Comparison of ENCODE assay signal across 14 mouse cellular contexts in genomic region chr2:164882619-164883018, GRCm38 (mm10). TPM values are rescaled to one million over a fixed set of nuclear protein-coding genes. Genes with fewer than 3 reads are reported as not detected.
DNase-seq lines count a peak whose midpoint lies in the region; ATAC-seq and TF ChIP-seq lines count a peak whose summit lies in the region.
"Had no signal": no experiment of that assay in that cellular context is flagged by ENCODE, and none has a peak within 500 bp of the region (broad histone marks: within the 10 kb centered on the region; RNA-seq: fewer than 3 reads in every experiment).

No protein-coding gene starts in this region.

- peaks cover 16% of the 10 kb centered on the region for H3K36me3 ChIP-seq in midbrain, embryonic 11.5 days (ENCODE audit: control insufficient read depth, insufficient read depth, low read length)
- H3K36me3 ChIP-seq in midbrain, postnatal 0 days (ENCODE audit: insufficient read depth, low read length) = peaks cover 43% of the 10 kb centered on the region
- H3K36me3 ChIP-seq in midbrain, embryonic 15.5 days (replicated peaks) = peaks cover 42% of the 10 kb centered on the region

- H3K4me2 ChIP-seq in midbrain, embryonic 11.5 days = no peak overlapping the region
- no peak overlapping the region for H3K4me2 ChIP-seq in midbrain, postnatal 0 days (ENCODE audit: low read depth, low read length, poor library complexity, severe bottlenecking)
- H3K4me2 ChIP-seq in midbrain, embryonic 15.5 days = no peak overlapping the region
- H3K4me2 ChIP-seq: heart, embryonic 15.5 days; liver, embryonic 12.5 days had no signal

- 44% methylated on average over 9 of the region's 9 CpGs for WGBS in midbrain, embryonic 11.5 days
- 34% methylated on average over 9 of the region's 9 CpGs for WGBS in midbrain, postnatal 0 days
- 36% methylated on average over 9 of the region's 9 CpGs for WGBS in midbrain, embryonic 15.5 days

- H3K27ac ChIP-seq in gastrocnemius, adult 2 months = 0 out of 2 replicates have a peak overlapping the region, but pooled peaks have one; percentile 16
- H3K27ac ChIP-seq in midbrain, embryonic 11.5 days (ENCODE audit: low read depth, low read length) = peak overlapping the region; percentile 22
- H3K27ac ChIP-seq in midbrain, postnatal 0 days (ENCODE audit: low read depth, low read length) = no peak overlapping the region
- H3K27ac ChIP-seq in midbrain, embryonic 15.5 days = peak overlapping the region; percentile 27; the same call in 1 of the 2 replicates
- H3K27ac ChIP-seq: heart, embryonic 15.5 days; liver, embryonic 12.5 days had no signal

- H3K9me3 ChIP-seq in midbrain, embryonic 11.5 days (ENCODE audit: control insufficient read depth, low read length) = no peaks in the 10 kb centered on the region
- no peaks in the 10 kb centered on the region for H3K9me3 ChIP-seq in midbrain, postnatal 0 days (ENCODE audit: low read length)
- H3K9me3 ChIP-seq in midbrain, embryonic 15.5 days = no peaks in the 10 kb centered on the region
- H3K9me3 ChIP-seq: heart, embryonic 15.5 days; liver, embryonic 12.5 days had no signal

- H3K9ac ChIP-seq in midbrain, embryonic 11.5 days (ENCODE audit: low read length) = peak overlapping the region; percentile 31; the same call in 1 of the 2 replicates
- no peak overlapping the region for H3K9ac ChIP-seq in midbrain, postnatal 0 days (replicated peaks; ENCODE audit: low read length, poor library complexity, severe bottlenecking)
- no peak overlapping the region for H3K9ac ChIP-seq in midbrain, embryonic 15.5 days
- H3K9ac ChIP-seq: heart, embryonic 15.5 days; liver, embryonic 12.5 days had no signal

- DNase-seq in gastrocnemius, adult 2 months = peak; percentile 15
- no peak for DNase-seq in gastrocnemius, adult 18-20 months (ENCODE audit: low spot score)
- DNase-seq in midbrain, embryonic 11.5 days (ENCODE audit: low spot score, missing footprints) = no peak
- DNase-seq in midbrain, postnatal 0 days (ENCODE audit: low spot score) = no peak
- peak; percentile 50 for DNase-seq in embryo, embryonic 10.5 days (ENCODE audit: low spot score)
- no peak for DNase-seq in adrenal gland, postnatal 14 days
- DNase-seq in adrenal gland, postnatal 10 days = no peak
- DNase-seq: gastrocnemius, postnatal 36 days; lung, postnatal 10 days; thymus, adult 18-20 months had no signal

- H3K4me1 ChIP-seq in midbrain, embryonic 11.5 days (ENCODE audit: control insufficient read depth, insufficient read depth, low read length) = peaks cover 8% of the 10 kb centered on the region; the same call in 1 of the 2 replicates
- H3K4me1 ChIP-seq in midbrain, postnatal 0 days (ENCODE audit: insufficient read depth, low read length) = peaks cover 9% of the 10 kb centered on the region; the same call in 1 of the 2 replicates
- peaks cover 22% of the 10 kb centered on the region for H3K4me1 ChIP-seq in midbrain, embryonic 15.5 days

- no peaks in the 10 kb centered on the region for H3K27me3 ChIP-seq in midbrain, embryonic 11.5 days (ENCODE audit: control insufficient read depth, insufficient read depth, low read length)
- no peaks in the 10 kb centered on the region for H3K27me3 ChIP-seq in midbrain, postnatal 0 days (ENCODE audit: insufficient read depth, low read length)
- H3K27me3 ChIP-seq in midbrain, embryonic 15.5 days (replicated peaks) = no peaks in the 10 kb centered on the region
- H3K27me3 ChIP-seq: heart, embryonic 15.5 days; liver, embryonic 12.5 days had no signal

- ATAC-seq in midbrain, embryonic 11.5 days (ENCODE audit: low FRiP score) = no peak
- no peak for ATAC-seq in midbrain, postnatal 0 days (ENCODE audit: low FRiP score)
- ATAC-seq in midbrain, embryonic 15.5 days (replicated peaks) = no peak
- ATAC-seq: intestine, embryonic 16.5 days; liver, embryonic 12.5 days had no signal

- TF ChIP-seq CTCF in gastrocnemius, adult 2 months (IDR thresholded peaks at IDR 0.05) = no peak
- no peak for TF ChIP-seq CTCF in midbrain, postnatal 0 days (IDR thresholded peaks at IDR 0.05)

- intact Hi-C loops in gastrocnemius, adult 2 months (cut with DNase I) = no loop called here

- no peak overlapping the region for H3K4me3 ChIP-seq in gastrocnemius, adult 2 months
- H3K4me3 ChIP-seq in midbrain, embryonic 11.5 days (ENCODE audit: low read depth, low read length) = no peak overlapping the region
- no peak overlapping the region for H3K4me3 ChIP-seq in midbrain, postnatal 0 days (ENCODE audit: low read depth, low read length)
- H3K4me3 ChIP-seq in midbrain, embryonic 15.5 days = no peak overlapping the region
- H3K4me3 ChIP-seq: heart, embryonic 15.5 days; liver, embryonic 12.5 days had no signal

RNA-seq across cellular contexts. Expression of gene Pcif1, which starts 3.5 kb away (rescaled TPM):
- total RNA-seq in gastrocnemius, adult 2 months (2021) = 10 to 100 TPM; 25.6 TPM
- total RNA-seq in gastrocnemius, adult 18-20 months (2021) = 10 to 100 TPM; 26.3 to 28.6 TPM
- 62.0 and 65.7 TPM in 2 replicates for polyA plus RNA-seq in midbrain, embryonic 11.5 days (2014; fragmentation: Nextera tagmentation; extraction: Ambion mirVana)
- total RNA-seq in midbrain, postnatal 0 days (2014; rRNA removed) = 77.2 and 90.1 TPM in 2 replicates
- 88.9 and 94.6 TPM in 2 replicates for polyA plus RNA-seq in midbrain, postnatal 0 days (2015; fragmentation: Nextera tagmentation; extraction: Ambion mirVana)
- polyA plus RNA-seq in midbrain, embryonic 15.5 days (2015; fragmentation: Nextera tagmentation; extraction: Ambion mirVana) = 85.3 and 93.1 TPM in 2 replicates
- 42.3 and 54.0 TPM in 2 replicates for total RNA-seq in adrenal gland, postnatal 14 days (2021)
- total RNA-seq in adrenal gland, postnatal 10 days (2021) = 10 to 100 TPM; 47.1 to 55.0 TPM

RNA-seq across cellular contexts. Expression of gene Pltp, which starts 25.1 kb away (rescaled TPM):
- total RNA-seq in gastrocnemius, adult 2 months (2021) = 10 to 100 TPM; 11.4 to 20.1 TPM
- total RNA-seq in gastrocnemius, adult 18-20 months (2021) = 10 to 100 TPM; 12.5 to 21.8 TPM
- 91.8 and 97.3 TPM in 2 replicates for polyA plus RNA-seq in midbrain, embryonic 11.5 days (2014; fragmentation: Nextera tagmentation; extraction: Ambion mirVana)
- 55.5 and 59.8 TPM in 2 replicates for total RNA-seq in midbrain, postnatal 0 days (2014; rRNA removed)
- polyA plus RNA-seq in midbrain, postnatal 0 days (2015; fragmentation: Nextera tagmentation; extraction: Ambion mirVana) = 85.5 and 87.7 TPM in 2 replicates
- 105 and 121 TPM in 2 replicates for polyA plus RNA-seq in midbrain, embryonic 15.5 days (2015; fragmentation: Nextera tagmentation; extraction: Ambion mirVana)
- total RNA-seq in adrenal gland, postnatal 14 days (2021) = 35.4 and 36.2 TPM in 2 replicates
- total RNA-seq in adrenal gland, postnatal 10 days (2021) = 10 to 100 TPM; 31.5 to 36.6 TPM

RNA-seq across cellular contexts. Expression of gene Zfp335, which starts 28.9 kb away (rescaled TPM):
- 10 to 100 TPM in 1 of 2 experiments, 1 to 10 TPM in 1; 9.7 to 10.5 TPM for total RNA-seq in gastrocnemius, adult 2 months (2021)
- total RNA-seq in gastrocnemius, adult 18-20 months (2021) = 1 to 10 TPM; 7.4 to 8.4 TPM
- 8.2 and 8.8 TPM in 2 replicates for polyA plus RNA-seq in midbrain, embryonic 11.5 days (2014; fragmentation: Nextera tagmentation; extraction: Ambion mirVana)
- 28.9 and 29.0 TPM in 2 replicates for total RNA-seq in midbrain, postnatal 0 days (2014; rRNA removed)
- polyA plus RNA-seq in midbrain, postnatal 0 days (2015; fragmentation: Nextera tagmentation; extraction: Ambion mirVana) = 11.1 and 11.4 TPM in 2 replicates
- polyA plus RNA-seq in midbrain, embryonic 15.5 days (2015; fragmentation: Nextera tagmentation; extraction: Ambion mirVana) = 17.8 and 18.9 TPM in 2 replicates
- 17.3 and 19.4 TPM in 2 replicates for total RNA-seq in adrenal gland, postnatal 14 days (2021)
- 10 to 100 TPM; 13.4 to 16.2 TPM for total RNA-seq in adrenal gland, postnatal 10 days (2021)

RNA-seq across cellular contexts. Expression of gene Neurl2, which starts 49.4 kb away (rescaled TPM):
- total RNA-seq in gastrocnemius, adult 2 months (2021) = 10 to 100 TPM; 31.1 to 37.0 TPM
- 10 to 100 TPM; 37.2 to 41.0 TPM for total RNA-seq in gastrocnemius, adult 18-20 months (2021)
- polyA plus RNA-seq in midbrain, embryonic 11.5 days (2014; fragmentation: Nextera tagmentation; extraction: Ambion mirVana) = 3.8 and 4.5 TPM in 2 replicates
- total RNA-seq in midbrain, postnatal 0 days (2014; rRNA removed) = 10.4 and 11.2 TPM in 2 replicates
- polyA plus RNA-seq in midbrain, postnatal 0 days (2015; fragmentation: Nextera tagmentation; extraction: Ambion mirVana) = 7.6 and 7.8 TPM in 2 replicates
- 6.4 and 6.6 TPM in 2 replicates for polyA plus RNA-seq in midbrain, embryonic 15.5 days (2015; fragmentation: Nextera tagmentation; extraction: Ambion mirVana)
- 2.4 and 3.5 TPM in 2 replicates for total RNA-seq in adrenal gland, postnatal 14 days (2021)
- total RNA-seq in adrenal gland, postnatal 10 days (2021) = 1 to 10 TPM; 3.4 to 8.0 TPM

RNA-seq across cellular contexts. Expression of gene Ctsa, which starts 49.9 kb away (rescaled TPM):
- 10 to 100 TPM; 50.2 to 58.1 TPM for total RNA-seq in gastrocnemius, adult 2 months (2021)
- total RNA-seq in gastrocnemius, adult 18-20 months (2021) = 10 to 100 TPM; 51.3 to 55.9 TPM
- polyA plus RNA-seq in midbrain, embryonic 11.5 days (2014; fragmentation: Nextera tagmentation; extraction: Ambion mirVana) = 84.8 and 89.7 TPM in 2 replicates
- 110 and 112 TPM in 2 replicates for total RNA-seq in midbrain, postnatal 0 days (2014; rRNA removed)
- polyA plus RNA-seq in midbrain, postnatal 0 days (2015; fragmentation: Nextera tagmentation; extraction: Ambion mirVana) = 101 and 102 TPM in 2 replicates
- polyA plus RNA-seq in midbrain, embryonic 15.5 days (2015; fragmentation: Nextera tagmentation; extraction: Ambion mirVana) = 101 and 109 TPM in 2 replicates
- 104 and 116 TPM in 2 replicates for total RNA-seq in adrenal gland, postnatal 14 days (2021)
- 100 to 1,000 TPM; 100 to 103 TPM for total RNA-seq in adrenal gland, postnatal 10 days (2021)

Comparison
In these comparisons a context has a peak if more than half of its experiments do, and no peak if none do; other contexts are left out.
1. DNase-seq: peak in gastrocnemius, adult 2 months (single experiment) and embryo, embryonic 10.5 days (single experiment); none in gastrocnemius, adult 18-20 months (single experiment), midbrain, embryonic 11.5 days (single experiment), midbrain, postnatal 0 days (single experiment), adrenal gland, postnatal 14 days (single experiment) and adrenal gland, postnatal 10 days (single experiment).